Mouse (Mus musculus) small intestine, adult 2 months (tissue): ENCODE data around the gene Mmd2.

Experiments used
- CTCF ChIP-seq: fragments of 200-500 bp; IDR thresholded peaks from 2 replicates; pipeline ENCODE4 v1.5.1; 2012; ENCODE audit warnings: low read depth, mild to moderate bottlenecking, control low read depth, inconsistent platforms, low read length, moderate library complexity, mixed read lengths; ENCODE audit not compliant: insufficient replicate concordance, insufficient read length; ENCODE audit errors: extremely low read depth
- POLR2A ChIP-seq: fragments of 200-500 bp; IDR thresholded peaks from 2 replicates; pipeline ENCODE4 v1.6.1; 2012; ENCODE audit warnings: low read depth, mild to moderate bottlenecking, control low read depth, inconsistent platforms, low read length, moderate library complexity

- no peak for TF ChIP-seq CTCF
- TF ChIP-seq POLR2A, result no peak
Measured at GRCm38 (mm10) chr5:142537286-142537685, 71.3 kb downstream of the Mmd2 start.
